Mouse (Mus musculus): ENCODE data around the gene Fam166b. TPM values are rescaled to one million over a fixed set of nuclear protein-coding genes. Genes with fewer than 3 reads are reported as not detected.

Fam166b gene
- polyA plus RNA-seq, 1 experiment from 2014 or later = 0.25 TPM

DNA sequence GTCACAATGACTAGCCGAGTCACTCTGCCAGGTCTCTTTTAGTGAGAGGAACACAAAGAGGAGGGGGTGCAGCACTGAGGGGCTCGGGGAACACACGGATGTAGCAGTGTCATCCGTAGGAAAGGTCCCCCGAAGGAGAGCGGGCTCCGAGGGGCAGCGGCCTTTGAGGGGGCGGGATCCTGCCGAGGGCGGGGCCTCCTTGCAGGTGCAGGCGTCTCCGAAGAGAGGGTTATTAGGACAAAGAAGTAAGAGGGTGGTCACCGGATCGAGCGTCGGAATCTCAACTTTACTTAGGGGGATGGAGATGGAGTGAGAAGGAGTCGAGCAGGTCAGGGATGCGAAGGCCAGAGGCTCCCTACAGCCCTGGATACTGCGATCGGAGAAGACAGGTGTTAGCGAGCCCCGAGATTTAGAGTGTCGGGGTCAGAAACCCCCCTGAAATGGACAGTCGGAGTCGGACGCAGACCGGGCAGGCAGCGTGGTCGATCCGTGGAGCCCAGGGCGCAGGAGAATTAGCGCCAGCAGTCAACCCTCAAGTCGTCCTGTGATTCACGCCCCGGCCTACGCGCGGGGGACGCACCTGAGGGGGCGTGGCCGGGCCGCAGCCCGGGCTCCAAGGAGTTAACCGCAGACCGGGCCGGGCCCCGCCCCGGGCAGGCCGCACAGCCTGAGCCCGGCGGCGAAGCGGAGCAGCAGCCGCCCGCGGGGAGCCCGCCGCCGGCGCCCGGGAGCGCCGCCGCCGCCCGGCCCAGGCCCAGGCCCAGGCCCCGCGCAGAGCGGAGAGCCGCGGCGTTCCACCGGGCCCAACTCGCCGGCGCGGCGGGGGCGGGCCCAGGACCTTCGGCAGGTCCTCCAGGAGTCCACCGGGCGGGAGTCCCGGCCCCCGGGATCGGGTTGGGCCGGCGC is 13.8 kb upstream of the Fam166b start:
- peak overlapping the region; percentile 87 for H3K4me3 ChIP-seq (ENCODE audit: low read depth, low read length)
- H3K9ac ChIP-seq (replicated peaks; ENCODE audit: low read depth, low read length) = peak overlapping the region; percentile 95
- H3K4me2 ChIP-seq (replicated peaks; ENCODE audit: low read depth, low read length) = peak overlapping the region; percentile 97
- peaks cover 8% of the 10 kb centered on the region for H3K4me1 ChIP-seq (ENCODE audit: control insufficient read depth, insufficient read depth, low read length)
- WGBS = 0% methylated on average over 56 of the region's 88 CpGs
- H3K36me3 ChIP-seq (ENCODE audit: control insufficient read depth, insufficient read depth, low read length) = peaks cover 33% of the 10 kb centered on the region
- H3K27ac ChIP-seq (ENCODE audit: low read length) = peak overlapping the region; percentile 90
- H3K9me3 ChIP-seq (ENCODE audit: control insufficient read depth, low read depth, low read length) = no peaks in the 10 kb centered on the region
- ATAC-seq (ENCODE audit: insufficient number of reproducible peaks, insufficient read depth, low FRiP score, low read depth) = peak; percentile 66
- H3K27me3 ChIP-seq (ENCODE audit: control insufficient read depth, insufficient read depth, low read length) = no peaks in the 10 kb centered on the region

DNA sequence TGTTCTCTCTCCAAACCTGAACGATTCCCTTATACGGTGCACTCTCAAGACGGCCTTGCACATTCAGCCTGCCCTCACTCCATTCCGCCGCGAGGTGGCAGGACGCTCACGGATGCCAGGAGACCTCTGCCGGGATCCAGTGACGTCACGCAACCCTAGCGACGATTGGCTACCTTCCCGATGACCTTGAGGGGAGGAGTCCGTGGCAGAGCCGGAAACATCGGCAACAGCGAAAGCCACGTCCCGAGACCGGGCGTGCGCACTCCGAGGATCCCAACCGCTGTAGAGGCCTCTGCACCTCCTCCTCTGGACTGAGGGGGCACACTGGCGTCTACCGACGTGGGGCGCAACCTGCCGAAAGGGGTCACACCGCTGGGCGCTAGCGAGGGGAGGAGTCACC is 13.1 kb upstream of the Fam166b start:
- Histone ChIP-seq H3K27me3 (ENCODE audit: control insufficient read depth, insufficient read depth, low read length) (no peaks in the 10 kb centered on the region), H3K4me1 (ENCODE audit: control insufficient read depth, insufficient read depth, low read length) (peaks cover 8% of the 10 kb centered on the region), H3K9ac (replicated peaks; ENCODE audit: low read depth, low read length) (peak overlapping the region; percentile 95), H3K4me2 (replicated peaks; ENCODE audit: low read depth, low read length) (peak overlapping the region; percentile 97), H3K27ac (ENCODE audit: low read length) (peak overlapping the region; percentile 90), H3K9me3 (ENCODE audit: control insufficient read depth, low read depth, low read length) (no peaks in the 10 kb centered on the region), H3K36me3 (ENCODE audit: control insufficient read depth, insufficient read depth, low read length) (peaks cover 26% of the 10 kb centered on the region), H3K4me3 (ENCODE audit: low read depth, low read length) (peak overlapping the region; percentile 87)
- WGBS = under 1% methylated on average over 33 of the region's 33 CpGs
- peak; percentile 92 for ATAC-seq (ENCODE audit: insufficient number of reproducible peaks, insufficient read depth, low FRiP score, low read depth)

DNA sequence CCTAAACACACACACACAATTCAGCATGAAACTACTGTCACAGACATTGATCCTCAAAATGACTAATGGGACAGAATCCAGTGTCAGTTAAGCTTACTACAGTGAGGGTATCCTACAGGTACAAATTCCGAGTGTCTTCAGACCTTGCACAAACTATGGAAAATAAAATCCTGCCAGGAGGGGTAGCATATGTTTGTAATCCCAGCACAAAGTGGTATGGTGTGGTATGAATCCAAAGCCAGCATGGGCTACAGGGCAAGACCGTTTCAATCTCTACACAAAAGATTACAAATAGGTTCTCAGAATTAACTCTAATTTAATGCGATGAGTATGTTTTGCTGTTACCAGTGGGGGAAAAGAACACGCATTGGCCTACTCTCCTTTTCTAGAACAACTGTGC is 12.7 kb upstream of the Fam166b start, which contains the start of gene Tesk1:
Gene Tesk1, plus strand, starts transcription at position 301 of the 400 bp plus-strand sequence.
- no peaks in the 10 kb centered on the region for H3K27me3 ChIP-seq (ENCODE audit: control insufficient read depth, insufficient read depth, low read length)
- H3K4me1 ChIP-seq (ENCODE audit: control insufficient read depth, insufficient read depth, low read length) = peaks cover 8% of the 10 kb centered on the region
- peak within 1 kb of the TSS; percentile 97 for H3K4me2 ChIP-seq (replicated peaks; ENCODE audit: low read depth, low read length)
- peaks cover 22% of the 10 kb centered on the region for H3K36me3 ChIP-seq (ENCODE audit: control insufficient read depth, insufficient read depth, low read length)
- no peak for ATAC-seq (ENCODE audit: insufficient number of reproducible peaks, insufficient read depth, low FRiP score, low read depth)
- peak within 1 kb of the TSS; percentile 87 for H3K4me3 ChIP-seq (ENCODE audit: low read depth, low read length)
- 26% methylated on average over 4 of the region's 4 CpGs for WGBS
- peak within 1 kb of the TSS; percentile 90 for H3K27ac ChIP-seq (ENCODE audit: low read length)
- H3K9ac ChIP-seq (replicated peaks; ENCODE audit: low read depth, low read length) = peak within 1 kb of the TSS; percentile 95
- no peaks in the 10 kb centered on the region for H3K9me3 ChIP-seq (ENCODE audit: control insufficient read depth, low read depth, low read length)

DNA sequence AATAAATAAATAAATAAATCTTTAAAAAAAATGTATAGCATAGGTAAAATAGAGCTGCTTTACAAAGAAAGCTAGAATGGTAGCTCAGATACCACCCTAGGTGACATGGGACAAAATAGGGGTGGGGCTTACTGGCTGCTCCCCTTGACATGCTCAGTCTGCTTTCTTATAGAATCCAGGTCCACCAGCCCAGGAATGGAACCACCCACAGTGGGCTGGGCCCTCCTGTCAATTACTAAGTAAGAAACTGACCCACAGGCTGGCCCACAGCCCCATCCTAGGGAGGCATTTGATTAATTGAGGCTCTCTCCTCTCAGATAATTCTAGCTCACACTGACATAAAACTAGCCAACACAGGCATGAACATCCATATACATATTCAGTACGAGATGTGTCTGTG is 3.9 kb upstream of the Fam166b start:
- H3K4me2 ChIP-seq (replicated peaks; ENCODE audit: low read depth, low read length) = no peak overlapping the region
- H3K4me1 ChIP-seq (ENCODE audit: control insufficient read depth, insufficient read depth, low read length) = no peaks in the 10 kb centered on the region; the same call in 1 of the 2 replicates
- no peaks in the 10 kb centered on the region for H3K9me3 ChIP-seq (ENCODE audit: control insufficient read depth, low read depth, low read length)
- WGBS = 84% methylated on average over 1 of the region's 1 CpGs
- H3K9ac ChIP-seq (replicated peaks; ENCODE audit: low read depth, low read length) = no peak overlapping the region
- no peak for ATAC-seq (ENCODE audit: insufficient number of reproducible peaks, insufficient read depth, low FRiP score, low read depth)
- no peak overlapping the region for H3K4me3 ChIP-seq (ENCODE audit: low read depth, low read length)
- no peaks in the 10 kb centered on the region; the same call in 1 of the 2 replicates for H3K36me3 ChIP-seq (ENCODE audit: control insufficient read depth, insufficient read depth, low read length)
- no peaks in the 10 kb centered on the region for H3K27me3 ChIP-seq (ENCODE audit: control insufficient read depth, insufficient read depth, low read length)
- no peak overlapping the region for H3K27ac ChIP-seq (ENCODE audit: low read length)

DNA sequence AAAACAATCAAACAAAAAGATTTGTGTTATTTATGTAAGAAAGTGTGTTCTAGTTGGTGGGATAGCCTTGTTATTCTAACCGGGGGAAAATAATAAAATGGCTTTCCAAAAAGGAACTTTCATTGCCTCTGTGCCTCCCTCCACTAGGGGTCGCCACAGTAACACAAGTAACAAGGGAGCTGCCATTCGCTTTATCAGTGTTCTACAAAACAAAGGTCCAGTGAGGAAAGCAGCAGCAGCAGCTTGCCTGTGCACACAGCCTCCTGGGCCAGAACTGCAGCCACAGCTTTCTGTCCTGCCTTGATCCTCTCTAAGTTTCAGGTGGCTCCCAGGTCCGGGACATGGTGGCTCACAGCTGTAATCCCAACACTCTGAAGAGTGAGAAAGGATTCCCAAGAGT is 2.8 kb upstream of the Fam166b start:
- ATAC-seq (ENCODE audit: insufficient number of reproducible peaks, insufficient read depth, low FRiP score, low read depth) = peak; percentile 21; the same call in 1 of the 2 replicates
- H3K4me1 ChIP-seq (ENCODE audit: control insufficient read depth, insufficient read depth, low read length) = no peaks in the 10 kb centered on the region; the same call in 1 of the 2 replicates

DNA sequence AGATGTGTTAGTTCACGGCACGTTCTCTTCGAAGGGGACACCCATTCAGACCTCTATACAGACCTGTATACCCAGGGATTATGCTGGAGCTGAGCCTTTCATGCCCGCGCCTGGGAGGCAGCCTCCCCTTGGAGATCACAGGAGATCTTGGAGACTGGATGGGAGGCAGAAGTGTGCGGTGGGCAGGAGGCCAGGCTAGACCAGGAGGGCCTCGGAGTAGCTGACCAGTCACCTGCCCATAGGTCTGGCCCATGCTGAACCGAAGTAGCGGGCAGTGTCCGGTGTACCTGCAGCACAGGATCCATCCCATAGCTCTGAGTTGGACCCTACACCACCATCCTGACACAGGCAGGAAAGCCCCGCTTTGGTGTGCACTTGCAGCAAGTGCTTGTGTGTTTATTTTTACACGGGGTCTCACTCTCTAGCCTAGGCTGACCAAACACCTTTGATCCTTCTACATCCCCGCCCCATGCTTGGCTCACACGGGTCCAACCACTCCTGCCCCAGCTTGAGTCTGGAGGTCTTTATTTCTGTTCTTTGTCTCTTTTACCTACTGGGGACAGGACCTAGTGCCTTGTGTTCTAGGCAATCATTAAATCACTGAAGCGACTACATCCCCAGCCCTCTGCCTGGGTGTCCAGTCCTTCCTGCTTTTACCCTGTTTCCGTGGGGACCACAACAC is 613 bp downstream of the Fam166b start:
- ATAC-seq (ENCODE audit: insufficient number of reproducible peaks, insufficient read depth, low FRiP score, low read depth) = no peak
- no peak overlapping the region for H3K27ac ChIP-seq (ENCODE audit: low read length)

More for the DNA sequence above, 2.8 kb upstream of the Fam166b start:
- H3K9me3 ChIP-seq (ENCODE audit: control insufficient read depth, low read depth, low read length) = no peaks in the 10 kb centered on the region
- no peak overlapping the region for H3K4me2 ChIP-seq (replicated peaks; ENCODE audit: low read depth, low read length)
- no peak overlapping the region for H3K9ac ChIP-seq (replicated peaks; ENCODE audit: low read depth, low read length)
- H3K27ac ChIP-seq (ENCODE audit: low read length) = no peak overlapping the region
- H3K36me3 ChIP-seq (ENCODE audit: control insufficient read depth, insufficient read depth, low read length) = peaks cover 3% of the 10 kb centered on the region; the same call in 1 of the 2 replicates
- no peak overlapping the region for H3K4me3 ChIP-seq (ENCODE audit: low read depth, low read length)
- H3K27me3 ChIP-seq (ENCODE audit: control insufficient read depth, insufficient read depth, low read length) = 0 out of 2 replicates have a peak, but pooled peaks cover 5% of the 10 kb centered on the region
- 5% methylated on average over 4 of the region's 4 CpGs for WGBS

DNA sequence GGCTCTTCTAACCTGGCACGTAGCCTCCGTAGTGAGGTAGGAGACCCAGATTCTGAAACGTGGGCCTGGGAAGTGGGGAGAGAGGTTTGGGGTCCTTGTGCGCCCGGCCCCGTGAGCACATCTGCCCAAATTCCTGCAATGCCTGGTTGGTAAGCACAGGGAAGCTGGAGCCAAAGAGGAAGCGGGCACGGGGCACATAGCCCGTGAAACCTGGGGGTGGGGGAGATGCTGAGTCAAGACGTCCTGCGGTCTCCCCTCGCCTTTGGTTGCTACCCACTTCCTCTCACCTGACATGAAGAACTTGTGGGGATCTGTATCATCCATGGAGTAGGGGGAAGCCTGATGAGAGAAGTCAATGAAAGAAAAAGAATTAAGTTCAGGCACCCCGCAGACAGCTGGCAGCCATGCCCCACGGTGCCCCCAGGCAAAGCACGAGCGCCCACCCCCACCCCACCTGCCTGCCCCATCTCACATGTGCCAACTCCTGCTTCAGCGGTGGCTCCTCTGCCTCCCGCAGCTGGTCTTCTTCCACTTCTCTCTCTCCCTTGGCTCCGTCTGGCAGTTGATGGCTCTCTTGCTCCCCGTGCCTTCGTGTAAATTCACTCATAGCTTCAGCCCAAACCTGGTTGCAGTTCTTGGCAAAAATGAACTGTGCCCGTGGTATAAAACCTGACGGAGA is 1.3 kb downstream of the Fam166b start:
- Histone ChIP-seq H3K4me3 (ENCODE audit: low read depth, low read length) (no peak overlapping the region), H3K9ac (replicated peaks; ENCODE audit: low read depth, low read length) (no peak overlapping the region), H3K9me3 (ENCODE audit: control insufficient read depth, low read depth, low read length) (no peaks in the 10 kb centered on the region), H3K4me2 (replicated peaks; ENCODE audit: low read depth, low read length) (no peak overlapping the region), H3K27ac (ENCODE audit: low read length) (no peak overlapping the region), H3K4me1 (ENCODE audit: control insufficient read depth, insufficient read depth, low read length) (no peaks in the 10 kb centered on the region; the same call in 1 of the 2 replicates), H3K36me3 (ENCODE audit: control insufficient read depth, insufficient read depth, low read length) (peaks cover 36% of the 10 kb centered on the region), H3K27me3 (ENCODE audit: control insufficient read depth, insufficient read depth, low read length) (peaks cover 19% of the 10 kb centered on the region; the same call in 1 of the 2 replicates)
- ATAC-seq (ENCODE audit: insufficient number of reproducible peaks, insufficient read depth, low FRiP score, low read depth) = no peak
- WGBS = 30% methylated on average over 23 of the region's 23 CpGs

More for the DNA sequence above, 613 bp downstream of the Fam166b start:
- 33% methylated on average over 16 of the region's 16 CpGs for WGBS
- H3K27me3 ChIP-seq (ENCODE audit: control insufficient read depth, insufficient read depth, low read length) = peaks cover 19% of the 10 kb centered on the region; the same call in 1 of the 2 replicates
- H3K9me3 ChIP-seq (ENCODE audit: control insufficient read depth, low read depth, low read length) = no peaks in the 10 kb centered on the region
- H3K36me3 ChIP-seq (ENCODE audit: control insufficient read depth, insufficient read depth, low read length) = peaks cover 31% of the 10 kb centered on the region
- no peaks in the 10 kb centered on the region; the same call in 1 of the 2 replicates for H3K4me1 ChIP-seq (ENCODE audit: control insufficient read depth, insufficient read depth, low read length)
- H3K4me3 ChIP-seq (ENCODE audit: low read depth, low read length) = no peak overlapping the region
- H3K9ac ChIP-seq (replicated peaks; ENCODE audit: low read depth, low read length) = no peak overlapping the region
- H3K4me2 ChIP-seq (replicated peaks; ENCODE audit: low read depth, low read length) = no peak overlapping the region

DNA sequence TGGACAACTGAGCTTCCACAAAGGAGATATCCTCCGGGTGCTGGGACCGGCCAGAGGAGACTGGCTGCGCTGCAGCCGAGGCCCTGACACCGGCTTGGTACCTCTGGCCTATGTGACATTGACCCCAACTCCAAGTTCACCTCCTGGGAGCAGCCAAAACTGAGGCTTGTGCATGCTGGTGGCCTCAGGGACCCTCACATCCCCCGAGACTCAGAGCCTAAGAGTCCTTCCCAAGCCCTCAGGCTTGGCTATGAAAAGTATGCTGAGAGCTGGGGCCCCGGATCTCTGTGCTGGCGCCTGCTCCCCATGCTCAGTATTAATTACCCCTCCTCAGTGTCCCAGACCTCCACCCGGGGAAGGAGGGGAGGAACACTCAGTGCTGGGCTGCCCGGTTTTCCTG is 2.4 kb downstream of the Fam166b start:
- no peaks in the 10 kb centered on the region; the same call in 1 of the 2 replicates for H3K4me1 ChIP-seq (ENCODE audit: control insufficient read depth, insufficient read depth, low read length)
- H3K27ac ChIP-seq (ENCODE audit: low read length) = no peak overlapping the region
- H3K27me3 ChIP-seq (ENCODE audit: control insufficient read depth, insufficient read depth, low read length) = peaks cover 19% of the 10 kb centered on the region; the same call in 1 of the 2 replicates
- H3K9me3 ChIP-seq (ENCODE audit: control insufficient read depth, low read depth, low read length) = no peaks in the 10 kb centered on the region
- no peak overlapping the region for H3K4me3 ChIP-seq (ENCODE audit: low read depth, low read length)
- no peak for ATAC-seq (ENCODE audit: insufficient number of reproducible peaks, insufficient read depth, low FRiP score, low read depth)
- peaks cover 44% of the 10 kb centered on the region for H3K36me3 ChIP-seq (ENCODE audit: control insufficient read depth, insufficient read depth, low read length)
- H3K4me2 ChIP-seq (replicated peaks; ENCODE audit: low read depth, low read length) = no peak overlapping the region
- H3K9ac ChIP-seq (replicated peaks; ENCODE audit: low read depth, low read length) = no peak overlapping the region
- 64% methylated on average over 10 of the region's 10 CpGs for WGBS
